Mouse (Mus musculus): Measurements from ENCODE around the gene Sema7a. TPM values are rescaled to one million over a fixed set of nuclear protein-coding genes. Genes with fewer than 3 reads are reported as not detected.

The Sema7a gene
- polyA plus RNA-seq (2015; fragmentation: Illumina TruSeq; extraction: RNeasy Lipid Tissue Mini Kit (QIAGEN cat#74804); ENCODE audit: insufficient read depth, low read depth, low replicate concordance): 20.9 TPM

GRCm38 (mm10) chr9:57939431-57940348 is at the start of gene Sema7a:
Gene Sema7a (plus strand): TSS chr9:57940112.

GRCm38 (mm10) chr9:57910254-57911160 is 29.4 kb upstream of the Sema7a start, which contains the start of gene Ubl7:
Gene Ubl7 (plus strand): TSS chr9:57910979.

GRCm38 (mm10) chr9:58005753-58006461 is 66.0 kb downstream of the Sema7a start, which contains the start of gene Cyp11a1:
Gene Cyp11a1 (plus strand): TSS chr9:58006411.

Other genes with a start within 250 kb of the Sema7a start
- 2.7 TPM for gene Edc3, start 231.6 kb upstream of the Sema7a start, polyA plus RNA-seq (2015; fragmentation: Illumina TruSeq; extraction: RNeasy Lipid Tissue Mini Kit (QIAGEN cat#74804); ENCODE audit: insufficient read depth, low read depth, low replicate concordance)
- 27.2 TPM for gene Clk3, start 174.3 kb upstream of the Sema7a start, polyA plus RNA-seq (2015; fragmentation: Illumina TruSeq; extraction: RNeasy Lipid Tissue Mini Kit (QIAGEN cat#74804); ENCODE audit: insufficient read depth, low read depth, low replicate concordance)
- gene Arid3b, start 103.3 kb upstream of the Sema7a start, polyA plus RNA-seq (2015; fragmentation: Illumina TruSeq; extraction: RNeasy Lipid Tissue Mini Kit (QIAGEN cat#74804); ENCODE audit: insufficient read depth, low read depth, low replicate concordance): 3.7 TPM
- gene Ubl7, start 29.1 kb upstream of the Sema7a start, polyA plus RNA-seq (2015; fragmentation: Illumina TruSeq; extraction: RNeasy Lipid Tissue Mini Kit (QIAGEN cat#74804); ENCODE audit: insufficient read depth, low read depth, low replicate concordance): 10.0 TPM
- gene Cyp11a1, start 66.3 kb downstream of the Sema7a start, polyA plus RNA-seq (2015; fragmentation: Illumina TruSeq; extraction: RNeasy Lipid Tissue Mini Kit (QIAGEN cat#74804); ENCODE audit: insufficient read depth, low read depth, low replicate concordance): 1.8 TPM
- 0.61 TPM for gene Stra6, start 123.7 kb downstream of the Sema7a start, polyA plus RNA-seq (2015; fragmentation: Illumina TruSeq; extraction: RNeasy Lipid Tissue Mini Kit (QIAGEN cat#74804); ENCODE audit: insufficient read depth, low read depth, low replicate concordance)
- gene Ccdc33, start 178.7 kb downstream of the Sema7a start, polyA plus RNA-seq (2015; fragmentation: Illumina TruSeq; extraction: RNeasy Lipid Tissue Mini Kit (QIAGEN cat#74804); ENCODE audit: insufficient read depth, low read depth, low replicate concordance): not detected